Mouse (Mus musculus) T-helper 17 cell (primary cell): Measurements from ENCODE around the gene Cltc.
"Not testable (repeated sequence)": the region's sequence is repeated elsewhere in the genome, so short reads cannot be mapped to it uniquely, and the experiment has no call there.

Experiments
- in situ Hi-C, 2 experiments: fragments of 300-600 bp; cut with MboI, MseI; formaldehyde crosslinking; loops; 1 replicate in 1 of 2; 2 replicates in 1 of 2; pipeline ENCODE4 v1.15.1; 2025; ENCODE audit warnings: high pct_unique_total_duplicates in 2 of 2

The Cltc gene

DNA sequence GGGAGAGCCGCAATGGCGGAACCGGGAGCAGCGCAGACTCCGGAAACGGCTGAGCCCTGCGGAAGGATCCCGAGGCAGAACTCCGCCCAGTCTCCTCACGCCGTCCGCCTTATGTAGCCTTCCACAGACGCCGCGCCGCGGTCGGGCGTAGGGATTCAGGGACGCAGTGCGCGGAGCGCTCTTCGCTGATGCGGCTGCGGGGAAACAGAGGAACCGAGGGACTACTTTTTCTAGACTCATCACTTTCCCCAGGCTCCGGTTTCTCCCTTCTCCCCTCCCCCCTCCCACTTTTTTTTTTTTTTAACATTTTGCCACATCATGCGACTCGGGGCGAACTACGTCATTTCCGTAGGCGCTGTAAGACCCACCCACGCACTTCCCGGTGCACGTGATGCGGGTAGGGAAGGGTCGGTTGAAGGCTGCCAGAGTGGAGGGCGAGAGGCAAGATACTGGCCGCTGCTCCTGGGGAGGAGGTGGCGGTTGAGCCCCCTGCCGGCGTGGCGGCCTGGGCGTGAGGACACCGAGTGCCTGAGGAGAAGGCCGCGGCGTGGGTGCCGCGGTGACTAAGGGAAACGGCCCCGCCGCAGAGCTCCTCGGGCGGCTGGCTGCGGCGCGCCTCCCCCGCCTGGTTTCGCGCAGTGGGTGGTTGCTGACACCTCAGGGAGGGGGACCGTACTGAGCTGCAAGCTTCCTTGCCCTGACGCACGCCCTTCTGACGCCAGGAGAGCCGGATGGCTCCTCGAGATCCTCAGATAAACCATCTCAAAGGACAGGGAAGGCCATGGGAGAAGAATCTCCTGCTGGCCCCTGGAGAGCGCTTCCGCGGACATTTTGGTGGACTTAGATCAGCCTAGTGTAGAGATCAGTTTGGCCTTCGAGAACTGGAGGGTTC is at the start of gene Cltc:
TSS of gene Cltc (minus strand) at position 86 of the 892 bp plus-strand sequence.
- in situ Hi-C loops: loop anchor here in 1 of 2 experiments (10.0 kb wide), 1 partner anchor 237 kb away; the partner anchor contains the start of gene Ypel2

GRCm38 (mm10) chr11:86807001-86807477 is 49.7 kb upstream of the Cltc start:
- in situ Hi-C loops: no loop called here

GRCm38 (mm10) chr11:86794161-86794560 is 36.8 kb upstream of the Cltc start:
- in situ Hi-C loops: loop anchor here in 1 of 2 experiments (5.0 kb wide), 1 partner anchor 87 kb away; no protein-coding TSS in a partner anchor

DNA sequence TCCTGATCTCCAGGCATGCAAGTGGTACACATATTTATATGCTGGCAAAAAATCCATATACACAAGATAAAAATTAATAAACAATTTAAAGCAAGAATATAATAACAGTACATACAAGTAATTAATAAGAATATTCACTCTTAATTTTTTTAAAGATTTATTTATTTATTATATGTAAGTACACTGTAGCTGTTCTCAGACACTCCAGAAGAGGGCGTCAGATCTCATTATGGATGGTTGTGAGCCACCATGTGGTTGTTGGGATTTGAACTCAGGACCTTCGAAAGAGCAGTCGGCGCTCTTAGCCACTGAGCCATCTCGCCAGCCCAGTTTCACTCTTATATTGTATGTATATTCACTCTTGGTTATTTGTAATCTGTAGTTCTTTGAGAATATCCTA is 30.1 kb upstream of the Cltc start:
- in situ Hi-C loops: not testable (repeated sequence)

DNA sequence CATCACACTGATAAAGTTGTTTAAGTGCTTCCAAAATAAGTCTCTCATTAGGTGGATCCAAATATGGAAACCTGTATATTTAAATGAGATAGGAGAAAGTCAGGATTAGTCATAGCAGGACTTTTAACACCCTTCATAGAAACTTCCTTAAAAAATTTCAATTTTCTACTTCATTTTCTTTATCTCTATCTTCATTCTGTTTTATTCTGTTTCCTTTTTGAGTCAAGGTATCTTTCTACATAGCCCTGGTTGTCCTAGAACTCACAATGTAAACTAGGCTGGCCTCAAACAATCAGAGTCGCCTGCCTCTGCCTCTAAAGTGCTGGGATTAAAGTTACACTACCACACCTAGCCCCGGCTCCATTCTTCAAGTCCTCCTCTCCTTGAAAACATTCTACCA is 28.4 kb upstream of the Cltc start:
- in situ Hi-C loops: no loop called here

DNA sequence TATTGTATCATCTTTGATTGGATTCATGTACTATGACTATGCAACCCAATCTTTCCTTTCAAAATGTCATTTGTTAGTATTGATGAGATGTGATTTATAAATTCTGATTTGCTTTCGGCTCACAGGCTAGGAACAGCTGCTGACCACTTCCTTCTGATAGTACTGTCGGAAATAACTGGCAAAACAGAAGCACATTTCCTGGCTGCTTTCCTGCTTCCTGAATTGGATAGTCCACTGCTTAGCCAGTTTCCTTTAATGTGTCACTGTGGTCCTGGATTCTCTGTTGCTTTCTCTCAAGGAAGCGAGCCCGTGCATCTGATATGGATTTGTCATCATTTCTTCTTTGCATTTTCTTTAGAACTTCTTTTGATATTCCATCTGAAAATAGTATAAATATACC is 12.5 kb upstream of the Cltc start:
- in situ Hi-C loops: loop anchor here in 1 of 2 experiments (10.0 kb wide), 2 partner anchors 65 to 245 kb away; no protein-coding TSS in a partner anchor

- in situ Hi-C loops: no loop called here
Measured at GRCm38 (mm10) chr11:86764501-86764900, 7.1 kb upstream of the Cltc start.

GRCm38 (mm10) chr11:86763127-86763526 is 5.8 kb upstream of the Cltc start:
- in situ Hi-C loops: not testable (repeated sequence)

DNA sequence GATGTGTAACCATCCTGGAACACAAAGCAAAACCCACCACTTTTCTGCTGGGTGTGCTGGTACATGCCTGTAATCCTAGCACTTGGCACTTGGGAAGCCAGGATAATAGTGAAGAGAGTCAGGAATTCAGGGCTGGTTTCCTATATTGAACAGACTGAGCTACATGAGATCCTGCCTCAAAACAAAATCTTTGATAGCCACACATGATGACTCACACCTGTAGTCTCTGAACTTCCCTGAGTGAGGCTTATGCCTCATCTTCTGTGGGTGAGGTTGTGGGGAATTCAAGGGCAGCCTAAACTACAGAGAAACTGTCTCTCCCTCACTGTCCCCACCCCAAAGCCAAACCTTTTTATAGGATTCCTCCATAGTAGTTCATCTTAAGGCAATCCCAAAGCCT is 3.0 kb upstream of the Cltc start:
- in situ Hi-C loops: no loop called here

- in situ Hi-C loops: loop anchor here in 1 of 2 experiments (10.0 kb wide), 1 partner anchor 235 kb away; the partner anchor contains the start of gene Ypel2
Measured at GRCm38 (mm10) chr11:86759886-86760285, 2.5 kb upstream of the Cltc start.

DNA sequence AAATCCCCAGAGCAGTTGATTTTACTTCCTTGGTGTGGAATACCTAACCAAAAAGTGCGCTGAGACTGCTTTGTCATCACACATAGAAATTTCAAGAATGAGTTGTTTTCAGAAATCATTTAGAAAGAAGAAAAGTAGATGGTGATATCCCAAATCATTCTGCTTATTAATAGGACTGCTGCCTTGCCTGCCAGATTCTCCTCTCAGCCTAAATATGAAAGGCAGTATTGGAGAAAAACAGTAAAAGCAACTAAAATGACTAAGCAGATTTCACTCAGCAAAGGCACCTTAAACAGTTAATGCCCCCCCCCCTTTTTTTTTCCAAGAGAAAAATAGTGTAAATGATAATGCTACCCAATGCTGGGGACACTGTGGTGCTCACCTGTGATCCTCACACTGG is 1.9 kb upstream of the Cltc start:
- in situ Hi-C loops: loop anchor here in 1 of 2 experiments (10.0 kb wide), 1 partner anchor 236 kb away; the partner anchor contains the start of gene Ypel2

DNA sequence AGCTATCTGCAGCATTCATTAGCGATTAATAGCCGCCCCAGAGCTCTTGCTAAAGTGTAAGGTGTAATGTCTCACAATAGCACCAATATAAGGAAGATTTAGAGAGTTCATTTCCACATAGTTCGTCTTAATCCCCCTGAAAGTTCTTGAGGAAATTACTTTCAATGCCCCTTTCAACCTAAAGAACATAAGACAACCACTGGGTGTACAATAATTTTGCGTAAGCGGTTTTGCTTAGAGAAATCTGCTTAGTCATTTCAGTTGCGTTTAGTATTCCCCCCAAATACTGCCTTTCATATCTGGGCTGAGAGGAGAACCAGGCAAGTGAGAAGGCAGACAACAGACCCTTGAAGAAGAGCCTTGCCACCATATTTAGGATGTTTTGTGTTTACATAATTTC is 1.2 kb upstream of the Cltc start:
- in situ Hi-C loops: loop anchor here in 1 of 2 experiments (10.0 kb wide), 1 partner anchor 236 kb away; the partner anchor contains the start of gene Ypel2

GRCm38 (mm10) chr11:86757142-86757479 is 254 bp downstream of the Cltc start:
- in situ Hi-C loops: loop anchor here in 1 of 2 experiments (10.0 kb wide), 1 partner anchor 238 kb away; the partner anchor contains the start of gene Ypel2

GRCm38 (mm10) chr11:86756156-86757141 is 916 bp downstream of the Cltc start:
- in situ Hi-C loops: loop anchor here in 1 of 2 experiments (10.0 kb wide), 1 partner anchor 238 kb away; the partner anchor contains the start of gene Ypel2

- in situ Hi-C loops: loop anchor here in 1 of 2 experiments (10.0 kb wide), 1 partner anchor 242 kb away; the partner anchor contains the start of gene Ypel2
Measured at GRCm38 (mm10) chr11:86752404-86752803, 5.0 kb downstream of the Cltc start.

DNA sequence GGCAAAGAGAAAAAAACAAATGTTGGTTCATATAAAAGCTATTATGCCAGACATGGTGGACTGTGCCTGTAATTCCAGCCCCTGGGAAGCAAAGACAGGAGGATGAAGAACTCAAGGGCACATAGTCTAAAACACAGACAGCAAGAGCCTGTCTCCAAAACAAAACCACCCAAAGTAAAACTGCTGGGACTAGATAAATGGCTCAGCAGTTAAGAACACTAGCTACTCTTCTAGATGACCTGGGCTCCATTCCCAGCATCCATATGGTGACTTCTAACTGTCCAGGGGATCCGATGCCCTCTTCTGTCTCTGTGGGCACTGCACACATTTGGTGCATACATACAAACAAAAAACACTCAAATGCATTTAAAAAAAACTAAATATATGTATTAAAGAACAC is 6.4 kb downstream of the Cltc start:
- in situ Hi-C loops: loop anchor here in 1 of 2 experiments (10.0 kb wide), 1 partner anchor 244 kb away; the partner anchor contains the start of gene Ypel2

- in situ Hi-C loops: loop anchor here in 1 of 2 experiments (10.0 kb wide), 1 partner anchor 245 kb away; the partner anchor contains the start of gene Ypel2
Measured at GRCm38 (mm10) chr11:86749776-86750423, 7.5 kb downstream of the Cltc start.

DNA sequence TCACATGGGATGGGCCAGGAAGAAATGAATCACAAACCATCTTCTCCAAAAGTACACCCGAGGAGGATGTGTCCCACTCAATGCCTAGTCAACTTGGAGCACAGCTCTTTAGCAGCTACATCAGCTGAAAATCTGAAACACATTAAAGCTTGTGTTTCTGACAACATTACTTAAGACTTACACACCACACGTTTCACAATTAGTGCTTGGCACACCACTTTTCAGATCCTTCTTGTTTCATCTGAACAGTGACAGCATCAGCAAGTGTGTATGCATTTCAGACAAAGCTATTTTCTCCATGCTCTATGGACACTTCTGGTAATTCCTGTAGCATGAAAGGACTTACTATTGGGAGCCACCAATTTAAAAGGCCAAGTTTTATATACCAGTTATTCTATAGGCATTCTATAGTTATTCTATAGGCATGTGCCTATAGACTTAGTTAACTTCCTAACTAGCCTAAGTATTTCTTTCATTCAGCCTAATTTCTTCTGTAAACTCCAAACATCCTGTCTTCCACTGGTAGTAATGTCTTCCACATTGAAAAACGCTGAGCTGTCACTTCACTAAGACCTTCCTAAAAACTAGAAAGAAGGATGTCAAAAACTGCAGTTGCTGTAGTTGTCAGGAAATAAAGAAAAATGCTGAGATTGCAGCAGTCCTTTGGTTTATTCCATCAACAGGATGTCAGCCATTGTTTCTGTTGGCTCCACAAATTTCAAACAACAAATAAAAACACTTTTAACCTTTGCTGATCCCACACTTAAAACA is 11.5 kb downstream of the Cltc start:
- in situ Hi-C loops: no loop called here

DNA sequence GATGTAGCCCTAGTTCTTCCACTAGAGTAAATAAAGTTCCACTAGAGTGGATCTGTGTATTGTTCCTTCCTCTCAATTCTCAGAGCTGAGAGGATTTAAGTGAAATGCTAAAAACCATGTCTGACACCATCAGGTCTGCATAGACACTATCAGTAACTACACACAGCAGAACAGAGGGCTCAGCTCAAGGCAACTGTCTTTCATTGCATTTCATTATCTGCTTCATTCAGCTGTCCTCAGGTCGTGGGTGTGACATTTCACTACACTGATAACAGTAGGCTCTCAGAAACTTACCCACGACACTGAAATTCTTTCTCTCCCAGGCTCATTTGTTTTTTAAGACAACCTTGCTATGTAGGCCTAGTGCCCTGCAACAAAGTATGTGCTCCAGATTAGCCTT is 14.8 kb downstream of the Cltc start:
- in situ Hi-C loops: loop anchor here in 1 of 2 experiments (5.0 kb wide), 1 partner anchor 95 kb away; no protein-coding TSS in a partner anchor
